Mouse (Mus musculus): Measurements from ENCODE around the gene Abcg8. TPM values are rescaled to one million over a fixed set of nuclear protein-coding genes. Genes with fewer than 3 reads are reported as not detected.
A peak's percentile ranks its signal among the peaks of the same experiment; 100 is the strongest.

The Abcg8 gene
- polyA plus RNA-seq (2014; fragmentation: Nextera tagmentation; extraction: Ambion mirVana) = 0.13 and 0.14 TPM in 2 replicates

DNA sequence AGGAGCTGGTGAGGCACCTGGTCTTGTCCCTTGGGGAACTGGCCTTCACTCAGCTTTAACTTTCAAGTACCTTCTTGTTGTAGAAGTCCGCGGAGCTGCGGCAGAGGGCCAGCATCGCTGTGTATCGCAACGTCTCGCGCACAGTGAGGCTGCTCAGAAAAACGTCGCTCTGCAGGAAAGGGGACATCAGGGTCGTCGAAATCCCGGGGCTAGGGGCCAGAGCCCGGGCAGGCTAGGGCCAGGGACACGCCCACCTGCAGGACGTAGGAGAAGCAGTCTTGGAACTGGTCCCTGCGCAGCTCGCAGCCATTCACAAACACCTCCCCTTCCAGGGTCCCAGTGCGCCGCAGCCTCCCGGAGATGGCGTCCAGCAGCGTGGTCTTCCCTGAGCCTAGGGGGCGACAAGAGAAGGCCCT, at the start of gene Abcg8:
Gene Abcg8, plus strand, starts transcription at position 352 of the 416 bp plus-strand sequence.
- Histone ChIP-seq H3K9ac (ENCODE audit: low read depth, low read length) (peak within 1 kb of the TSS; percentile 56), H3K4me3 (ENCODE audit: low read depth, low read length) (peak within 1 kb of the TSS; percentile 37), H3K9me3 (ENCODE audit: control insufficient read depth, low read length) (no peaks in the 10 kb centered on the region), H3K27me3 (replicated peaks; ENCODE audit: control insufficient read depth, insufficient read depth, low read length) (no peaks in the 10 kb centered on the region), H3K36me3 (ENCODE audit: control insufficient read depth, insufficient read depth, low read length) (no peaks in the 10 kb centered on the region), H3K4me2 (ENCODE audit: low read depth, low read length) (peak within 1 kb of the TSS; percentile 77), H3K4me1 (ENCODE audit: control insufficient read depth, insufficient read depth, low read length) (peaks cover 3% of the 10 kb centered on the region), H3K27ac (replicated peaks; ENCODE audit: low read depth, low read length) (no peak within 1 kb of the TSS)
- ATAC-seq (ENCODE audit: low read depth) (peak; percentile 27), DNase-seq (ENCODE audit: low spot score) (no peak)
- 2% methylated on average over 20 of the region's 24 CpGs for WGBS

DNA sequence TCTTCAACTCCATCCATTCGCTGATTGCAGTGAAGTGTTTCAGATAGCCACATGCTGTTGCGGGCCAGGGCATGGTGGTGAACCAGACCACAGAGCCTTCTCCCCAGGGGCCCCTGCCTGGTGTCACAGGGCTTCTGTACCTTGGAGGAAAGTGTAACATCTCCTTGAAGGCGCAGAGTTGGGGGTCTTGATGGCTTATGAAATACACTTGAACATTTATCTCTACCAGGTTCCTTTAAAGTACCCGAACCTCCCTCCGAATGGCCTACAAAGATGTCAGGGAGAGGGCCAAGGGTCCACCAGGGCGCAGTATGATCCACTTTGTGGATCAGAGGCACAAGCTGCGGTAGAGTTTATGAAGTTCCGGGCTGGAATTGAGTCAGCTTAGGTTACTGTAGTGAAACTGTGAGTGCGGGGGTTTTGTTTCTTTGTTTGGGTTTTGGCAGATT, 49.2 kb upstream of the Abcg8 start:
- peak; percentile 42 for ATAC-seq (ENCODE audit: low read depth)
- H3K27ac ChIP-seq (replicated peaks; ENCODE audit: low read depth, low read length) = peak overlapping the region; percentile 78; the same call in 1 of the 2 replicates
- DNase-seq (ENCODE audit: low spot score) = peak; percentile 61
- no peaks in the 10 kb centered on the region for H3K9me3 ChIP-seq (ENCODE audit: control insufficient read depth, low read length)
- H3K4me1 ChIP-seq (ENCODE audit: control insufficient read depth, insufficient read depth, low read length) = peaks cover 9% of the 10 kb centered on the region; the same call in 1 of the 2 replicates
- peak overlapping the region; percentile 74 for H3K4me2 ChIP-seq (ENCODE audit: low read depth, low read length)
- H3K36me3 ChIP-seq (ENCODE audit: control insufficient read depth, insufficient read depth, low read length) = no peaks in the 10 kb centered on the region
- peak overlapping the region; percentile 68 for H3K9ac ChIP-seq (ENCODE audit: low read depth, low read length)
- H3K27me3 ChIP-seq (replicated peaks; ENCODE audit: control insufficient read depth, insufficient read depth, low read length) = no peaks in the 10 kb centered on the region
- WGBS = 18% methylated on average over 9 of the region's 9 CpGs
- H3K4me3 ChIP-seq (ENCODE audit: low read depth, low read length) = peak overlapping the region; percentile 64

- peaks cover 9% of the 10 kb centered on the region; the same call in 1 of the 2 replicates for H3K4me1 ChIP-seq (ENCODE audit: control insufficient read depth, insufficient read depth, low read length)
- no peak overlapping the region for H3K4me3 ChIP-seq (ENCODE audit: low read depth, low read length)
- no peaks in the 10 kb centered on the region for H3K27me3 ChIP-seq (replicated peaks; ENCODE audit: control insufficient read depth, insufficient read depth, low read length)
- H3K36me3 ChIP-seq (ENCODE audit: control insufficient read depth, insufficient read depth, low read length) = no peaks in the 10 kb centered on the region
- H3K27ac ChIP-seq (replicated peaks; ENCODE audit: low read depth, low read length) = no peak overlapping the region; the same call in 1 of the 2 replicates
- peak overlapping the region; percentile 74 for H3K4me2 ChIP-seq (ENCODE audit: low read depth, low read length)
- H3K9ac ChIP-seq (ENCODE audit: low read depth, low read length) = no peak overlapping the region
- ATAC-seq (ENCODE audit: low read depth) (no peak), DNase-seq (ENCODE audit: low spot score) (no peak)
- H3K9me3 ChIP-seq (ENCODE audit: control insufficient read depth, low read length) = no peaks in the 10 kb centered on the region
- 75% methylated on average over 10 of the region's 10 CpGs for WGBS
These were observed 48.4 kb upstream of the Abcg8 start for GRCm38 (mm10) chr17:84627721-84628120.

DNA sequence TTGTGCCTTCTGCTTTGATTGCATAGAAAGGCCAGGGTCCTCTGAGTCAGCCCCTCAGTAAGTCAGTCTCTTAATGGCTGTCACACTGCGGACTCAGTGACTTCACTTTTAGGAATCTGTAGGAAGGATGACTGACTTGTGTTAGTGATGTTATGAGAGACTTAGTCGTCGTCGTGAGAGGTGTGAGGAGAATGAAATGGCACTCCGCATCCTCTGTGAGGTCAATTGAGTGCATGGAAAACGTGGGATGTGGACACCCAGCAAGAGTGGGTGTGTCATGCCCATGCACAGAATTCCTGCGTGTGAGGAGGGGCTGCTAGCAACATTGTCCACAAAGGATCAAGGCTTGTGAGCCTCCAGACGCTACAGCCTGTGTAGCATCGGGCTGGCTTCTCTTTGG, 47.5 kb upstream of the Abcg8 start:
- ATAC-seq (ENCODE audit: low read depth) (no peak), DNase-seq (ENCODE audit: low spot score) (no peak)
- 66% methylated on average over 9 of the region's 9 CpGs for WGBS
- Histone ChIP-seq H3K27me3 (replicated peaks; ENCODE audit: control insufficient read depth, insufficient read depth, low read length) (no peaks in the 10 kb centered on the region), H3K36me3 (ENCODE audit: control insufficient read depth, insufficient read depth, low read length) (no peaks in the 10 kb centered on the region), H3K27ac (replicated peaks; ENCODE audit: low read depth, low read length) (no peak overlapping the region), H3K4me1 (ENCODE audit: control insufficient read depth, insufficient read depth, low read length) (peaks cover 6% of the 10 kb centered on the region; the same call in 1 of the 2 replicates), H3K4me2 (ENCODE audit: low read depth, low read length) (no peak overlapping the region), H3K4me3 (ENCODE audit: low read depth, low read length) (no peak overlapping the region), H3K9ac (ENCODE audit: low read depth, low read length) (no peak overlapping the region), H3K9me3 (ENCODE audit: control insufficient read depth, low read length) (no peaks in the 10 kb centered on the region)

GRCm38 (mm10) chr17:84631836-84632235, 44.3 kb upstream of the Abcg8 start:
- WGBS = 88% methylated on average over 6 of the region's 6 CpGs
- Histone ChIP-seq H3K9ac (ENCODE audit: low read depth, low read length) (no peak overlapping the region), H3K4me1 (ENCODE audit: control insufficient read depth, insufficient read depth, low read length) (peaks cover 6% of the 10 kb centered on the region; the same call in 1 of the 2 replicates), H3K4me2 (ENCODE audit: low read depth, low read length) (no peak overlapping the region), H3K9me3 (ENCODE audit: control insufficient read depth, low read length) (no peaks in the 10 kb centered on the region), H3K27ac (replicated peaks; ENCODE audit: low read depth, low read length) (no peak overlapping the region), H3K36me3 (ENCODE audit: control insufficient read depth, insufficient read depth, low read length) (no peaks in the 10 kb centered on the region), H3K4me3 (ENCODE audit: low read depth, low read length) (no peak overlapping the region), H3K27me3 (replicated peaks; ENCODE audit: control insufficient read depth, insufficient read depth, low read length) (no peaks in the 10 kb centered on the region)
- ATAC-seq (ENCODE audit: low read depth) (no peak), DNase-seq (ENCODE audit: low spot score) (no peak)

DNA sequence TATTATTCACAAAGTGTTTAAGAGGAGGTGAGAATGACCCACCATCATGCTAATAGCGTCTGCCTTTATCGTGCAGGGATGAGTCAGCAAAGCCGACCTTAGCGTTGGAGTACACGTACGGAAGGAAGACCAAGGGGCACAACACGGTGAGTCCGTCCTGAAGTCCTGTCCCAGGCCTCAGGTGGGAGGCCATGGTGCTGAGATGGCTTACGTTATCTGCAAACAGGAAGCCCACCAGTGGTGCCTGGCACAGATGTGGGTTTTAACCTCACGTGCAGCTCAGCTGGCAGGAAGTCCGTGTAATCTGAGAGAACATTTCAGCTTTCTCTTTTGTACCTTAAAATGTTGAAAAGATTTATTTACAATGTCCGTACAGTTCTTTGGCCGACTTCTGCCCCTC, 42.7 kb upstream of the Abcg8 start:
- 70% methylated on average over 13 of the region's 13 CpGs for WGBS
- Histone ChIP-seq H3K9ac (ENCODE audit: low read depth, low read length) (no peak overlapping the region), H3K36me3 (ENCODE audit: control insufficient read depth, insufficient read depth, low read length) (no peaks in the 10 kb centered on the region), H3K4me2 (ENCODE audit: low read depth, low read length) (no peak overlapping the region), H3K9me3 (ENCODE audit: control insufficient read depth, low read length) (no peaks in the 10 kb centered on the region), H3K27me3 (replicated peaks; ENCODE audit: control insufficient read depth, insufficient read depth, low read length) (no peaks in the 10 kb centered on the region), H3K27ac (replicated peaks; ENCODE audit: low read depth, low read length) (no peak overlapping the region), H3K4me3 (ENCODE audit: low read depth, low read length) (no peak overlapping the region), H3K4me1 (ENCODE audit: control insufficient read depth, insufficient read depth, low read length) (no peaks in the 10 kb centered on the region)
- ATAC-seq (ENCODE audit: low read depth) (no peak), DNase-seq (ENCODE audit: low spot score) (no peak)

- Histone ChIP-seq H3K4me3 (ENCODE audit: low read depth, low read length) (no peak overlapping the region), H3K9me3 (ENCODE audit: control insufficient read depth, low read length) (no peaks in the 10 kb centered on the region), H3K9ac (ENCODE audit: low read depth, low read length) (no peak overlapping the region), H3K36me3 (ENCODE audit: control insufficient read depth, insufficient read depth, low read length) (0 out of 2 replicates have a peak, but pooled peaks cover 4% of the 10 kb centered on the region), H3K27ac (replicated peaks; ENCODE audit: low read depth, low read length) (no peak overlapping the region), H3K27me3 (replicated peaks; ENCODE audit: control insufficient read depth, insufficient read depth, low read length) (no peaks in the 10 kb centered on the region), H3K4me1 (ENCODE audit: control insufficient read depth, insufficient read depth, low read length) (no peaks in the 10 kb centered on the region), H3K4me2 (ENCODE audit: low read depth, low read length) (no peak overlapping the region)
- no peak for ATAC-seq (ENCODE audit: low read depth)
- 56% methylated on average over 8 of the region's 8 CpGs for WGBS
- DNase-seq (ENCODE audit: low spot score) = peak; percentile 54
These were observed 39.8 kb upstream of the Abcg8 start for GRCm38 (mm10) chr17:84636328-84636727.

DNA sequence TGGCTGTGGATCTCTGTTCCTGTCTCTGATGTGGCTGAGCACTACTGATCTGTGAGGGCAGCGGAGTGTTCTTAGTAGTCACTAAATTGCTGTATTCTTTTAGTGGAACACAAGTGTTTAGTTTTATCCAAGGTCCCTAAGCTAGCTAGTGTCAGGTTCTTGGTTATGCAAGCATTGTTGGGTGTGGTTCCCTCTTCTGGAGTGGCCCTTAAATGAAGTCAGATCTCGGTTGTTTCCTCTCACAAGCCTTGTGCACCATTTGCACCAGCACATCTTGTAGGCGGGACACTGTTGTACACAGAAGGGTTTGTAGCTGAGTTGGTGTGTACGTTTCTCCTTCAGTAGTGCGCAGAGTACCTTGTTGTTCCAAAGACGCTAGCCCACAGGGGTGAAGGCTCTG, 38.1 kb upstream of the Abcg8 start:
- 93% methylated on average over 6 of the region's 6 CpGs for WGBS

DNA sequence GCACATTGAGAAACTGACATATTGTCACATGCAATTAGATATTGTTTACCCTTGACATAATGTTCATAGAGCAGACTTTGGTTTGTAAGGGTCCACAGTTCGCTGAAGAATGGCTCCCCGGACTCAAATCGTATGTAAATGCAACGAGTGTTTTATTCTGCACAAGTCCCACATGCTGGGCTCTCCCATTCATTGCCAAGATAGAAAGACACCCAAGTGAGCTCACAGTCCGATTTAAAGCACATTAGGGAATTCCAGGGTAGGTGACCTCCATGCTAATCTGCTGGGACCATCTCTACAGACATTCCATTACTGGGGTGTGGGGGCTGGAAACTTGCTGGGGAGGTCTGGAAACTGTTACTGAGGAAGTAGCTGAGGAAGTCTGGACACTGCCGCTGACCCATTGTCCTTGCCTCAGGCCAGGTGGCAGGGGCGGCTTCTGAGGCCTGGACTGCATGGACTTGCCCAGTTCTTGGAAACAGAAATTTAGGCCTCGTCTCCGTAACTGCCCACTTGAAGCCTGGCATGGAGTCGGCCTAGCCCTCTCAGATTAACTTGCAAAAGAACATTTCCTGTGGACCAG, 36.2 kb upstream of the Abcg8 start:
- Histone ChIP-seq H3K4me2 (ENCODE audit: low read depth, low read length) (no peak overlapping the region), H3K27me3 (replicated peaks; ENCODE audit: control insufficient read depth, insufficient read depth, low read length) (no peaks in the 10 kb centered on the region), H3K9me3 (ENCODE audit: control insufficient read depth, low read length) (no peaks in the 10 kb centered on the region), H3K4me3 (ENCODE audit: low read depth, low read length) (no peak overlapping the region), H3K27ac (replicated peaks; ENCODE audit: low read depth, low read length) (no peak overlapping the region), H3K36me3 (ENCODE audit: control insufficient read depth, insufficient read depth, low read length) (0 out of 2 replicates have a peak, but pooled peaks cover 4% of the 10 kb centered on the region), H3K9ac (ENCODE audit: low read depth, low read length) (no peak overlapping the region), H3K4me1 (ENCODE audit: control insufficient read depth, insufficient read depth, low read length) (0 out of 2 replicates have a peak, but pooled peaks cover 7% of the 10 kb centered on the region)
- WGBS = 60% methylated on average over 10 of the region's 10 CpGs
- no peak for DNase-seq (ENCODE audit: low spot score)
- no peak for ATAC-seq (ENCODE audit: low read depth)

More for the DNA sequence above, 38.1 kb upstream of the Abcg8 start:
- Histone ChIP-seq H3K27me3 (replicated peaks; ENCODE audit: control insufficient read depth, insufficient read depth, low read length) (no peaks in the 10 kb centered on the region), H3K9me3 (ENCODE audit: control insufficient read depth, low read length) (no peaks in the 10 kb centered on the region), H3K36me3 (ENCODE audit: control insufficient read depth, insufficient read depth, low read length) (0 out of 2 replicates have a peak, but pooled peaks cover 4% of the 10 kb centered on the region), H3K4me2 (ENCODE audit: low read depth, low read length) (no peak overlapping the region), H3K4me1 (ENCODE audit: control insufficient read depth, insufficient read depth, low read length) (no peaks in the 10 kb centered on the region), H3K9ac (ENCODE audit: low read depth, low read length) (no peak overlapping the region), H3K27ac (replicated peaks; ENCODE audit: low read depth, low read length) (no peak overlapping the region), H3K4me3 (ENCODE audit: low read depth, low read length) (no peak overlapping the region)
- no peak for ATAC-seq (ENCODE audit: low read depth)
- no peak for DNase-seq (ENCODE audit: low spot score)
